Mouse (Mus musculus): ENCODE measurements around the gene Farsb. TPM values are rescaled to one million over a fixed set of nuclear protein-coding genes. Genes with fewer than 3 reads are reported as not detected.

The Farsb gene
- total RNA-seq, 2 experiments from 2014 or later: 57.1 to 57.2 TPM

DNA sequence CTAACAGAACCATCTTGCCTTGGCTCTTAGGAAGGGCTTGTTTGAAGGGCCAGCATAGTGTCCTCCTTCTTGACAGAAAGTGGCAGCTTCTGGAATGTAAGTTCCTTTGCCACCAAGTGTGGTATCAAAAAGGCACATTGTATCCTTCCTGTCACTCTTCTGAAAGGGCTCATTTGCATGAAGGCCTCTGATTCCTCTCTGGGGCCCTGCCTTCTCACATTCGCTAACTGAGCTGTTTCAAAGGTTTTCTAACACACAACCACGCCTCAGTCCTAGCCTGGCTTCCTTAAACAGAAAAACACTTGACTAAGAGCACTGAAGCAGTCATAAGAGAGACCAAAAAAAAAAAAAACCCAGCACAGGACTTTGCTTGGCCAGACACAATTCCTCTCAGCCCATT lies 66.1 kb downstream of the Farsb start:
- DNase-seq (ENCODE audit: low spot score in 2 of 2): no peak

DNA sequence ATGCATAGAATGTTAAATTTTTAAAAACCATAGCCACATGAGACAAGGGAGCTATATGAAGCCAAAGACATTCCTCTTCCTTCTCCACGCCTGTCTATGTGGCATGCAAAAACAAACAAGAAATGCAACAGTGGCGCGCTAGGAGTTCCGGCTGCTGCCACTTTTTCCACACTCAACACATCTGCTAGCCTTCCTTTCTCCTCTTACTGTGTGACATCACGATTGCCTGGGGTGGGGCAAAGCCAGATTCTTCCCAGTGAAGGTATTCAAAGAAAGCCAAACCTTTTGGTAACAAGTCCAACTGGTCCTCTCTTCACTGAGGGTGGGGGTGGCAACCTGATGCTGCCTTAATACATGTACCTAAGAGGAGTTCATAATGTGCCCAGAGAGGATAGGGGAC lies 66.9 kb downstream of the Farsb start:
- DNase-seq (ENCODE audit: low spot score in 2 of 2): no peak

DNA sequence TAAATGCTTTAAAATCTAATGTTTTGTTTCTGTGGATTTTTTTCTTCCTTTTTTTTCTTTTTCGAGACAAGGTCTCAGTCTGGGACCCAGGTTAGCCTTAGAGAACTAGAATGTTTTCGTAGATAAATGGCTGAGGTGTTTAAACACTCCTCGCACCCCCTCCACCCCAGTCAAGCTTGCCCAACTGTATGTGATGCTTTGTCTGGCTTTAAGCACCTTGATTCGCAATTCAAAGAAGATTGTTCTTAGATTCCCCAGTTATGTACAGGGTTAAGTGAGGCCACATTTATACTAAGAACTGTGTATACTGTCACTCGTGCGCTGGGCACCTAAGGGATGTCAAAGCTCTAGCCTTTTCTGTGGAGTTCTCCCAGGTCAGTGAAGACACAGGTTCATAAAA lies 68.4 kb downstream of the Farsb start:
- no peak for DNase-seq (ENCODE audit: low spot score in 2 of 2)

DNA sequence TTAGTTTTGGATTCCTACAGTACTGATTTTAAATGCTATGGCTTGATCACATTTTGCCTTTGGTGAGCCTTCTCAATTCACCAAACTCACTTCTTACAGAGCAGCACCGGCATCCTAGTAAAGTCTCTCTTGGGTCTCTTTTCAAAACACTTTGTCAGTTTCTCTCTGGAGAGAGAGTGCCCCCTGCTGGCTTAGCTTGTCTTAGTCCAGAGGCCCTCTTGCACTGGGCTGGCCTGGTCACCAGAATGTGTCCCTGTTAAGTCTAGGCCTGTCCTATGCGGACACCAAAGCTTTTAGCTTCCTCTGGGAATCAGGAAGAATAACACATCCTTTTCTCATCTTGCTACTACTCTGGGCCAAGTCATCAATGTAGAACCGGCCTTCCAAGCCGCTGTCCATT lies 69.1 kb downstream of the Farsb start:
- DNase-seq (ENCODE audit: low spot score in 2 of 2): peak; percentile 66 to 68

DNA sequence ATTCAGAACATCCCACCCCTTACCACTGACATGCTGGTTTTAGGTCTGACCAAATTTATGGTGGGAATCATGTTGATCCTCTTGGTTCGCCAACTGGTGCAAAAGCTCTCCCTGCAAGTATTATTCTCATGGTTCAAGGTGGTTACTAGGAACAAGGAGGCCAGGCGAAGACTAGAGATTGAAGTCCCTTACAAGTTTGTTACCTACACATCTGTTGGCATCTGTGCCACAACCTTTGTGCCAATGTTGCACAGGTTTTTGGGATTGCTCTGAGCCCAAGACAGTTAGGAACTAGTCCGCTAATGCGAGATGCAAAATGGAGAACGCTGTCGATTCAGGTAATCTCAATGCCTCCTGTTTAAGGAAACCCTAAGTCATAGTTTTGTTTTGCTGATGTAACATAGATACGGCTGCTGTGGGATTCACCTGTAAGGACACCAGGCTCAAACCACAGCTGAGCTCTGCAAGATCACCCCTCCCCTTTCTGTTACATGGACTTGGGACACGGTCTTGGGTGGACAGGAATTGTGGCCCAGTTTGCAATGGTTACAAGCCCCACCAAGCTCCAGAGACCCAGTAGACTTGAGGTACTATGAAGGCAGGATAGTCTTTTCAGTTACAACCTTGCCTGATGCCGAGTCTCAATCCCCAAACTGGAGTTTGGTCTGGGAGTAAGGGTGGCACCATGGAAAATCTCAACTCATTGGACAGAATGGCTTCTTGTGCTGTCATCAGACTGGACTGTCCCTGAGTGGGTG lies 71.4 kb downstream of the Farsb start:
- DNase-seq (ENCODE audit: low spot score in 2 of 2): no peak

DNA sequence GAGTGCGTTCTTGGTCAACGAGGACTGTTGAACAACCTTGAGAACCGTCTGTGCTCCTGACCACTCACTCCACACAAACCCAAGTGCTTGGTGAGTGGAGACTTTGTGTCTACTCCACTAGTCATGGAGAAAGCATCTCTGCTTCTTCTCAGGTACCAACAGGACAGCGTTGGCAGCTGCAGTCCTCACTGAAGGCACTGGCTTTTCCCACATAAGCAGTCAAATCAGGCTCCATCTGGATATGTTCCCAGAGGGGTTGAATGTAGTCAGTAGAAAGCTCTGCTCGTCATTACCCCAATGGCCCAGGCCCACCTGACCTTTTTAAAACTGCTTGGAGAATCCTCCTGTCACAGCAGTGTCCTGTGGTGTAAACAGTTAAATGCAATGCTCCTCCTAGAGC lies 74.3 kb downstream of the Farsb start:
- DNase-seq (ENCODE audit: low spot score in 2 of 2): no peak

DNA sequence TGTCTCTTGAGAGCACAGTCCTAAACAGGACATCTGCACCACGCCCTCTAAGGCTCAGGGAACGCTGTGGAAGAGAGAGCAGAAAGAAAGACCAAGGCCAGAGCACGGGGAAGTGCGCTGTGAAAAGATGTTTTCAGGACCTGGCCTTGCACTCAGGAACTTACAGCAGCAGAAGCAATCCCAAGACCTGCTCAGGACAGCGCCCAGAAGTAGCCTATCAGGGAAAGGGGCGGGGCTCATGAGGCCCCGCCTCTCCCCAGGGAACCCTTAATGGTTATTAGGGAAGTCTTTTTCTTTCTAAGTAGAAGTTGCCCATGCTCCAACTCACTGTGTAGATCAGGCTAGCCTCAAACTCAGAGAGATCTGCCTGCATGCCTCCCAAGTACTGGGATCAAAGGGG lies 76.0 kb downstream of the Farsb start:
- no peak for DNase-seq (ENCODE audit: low spot score in 2 of 2)

DNA sequence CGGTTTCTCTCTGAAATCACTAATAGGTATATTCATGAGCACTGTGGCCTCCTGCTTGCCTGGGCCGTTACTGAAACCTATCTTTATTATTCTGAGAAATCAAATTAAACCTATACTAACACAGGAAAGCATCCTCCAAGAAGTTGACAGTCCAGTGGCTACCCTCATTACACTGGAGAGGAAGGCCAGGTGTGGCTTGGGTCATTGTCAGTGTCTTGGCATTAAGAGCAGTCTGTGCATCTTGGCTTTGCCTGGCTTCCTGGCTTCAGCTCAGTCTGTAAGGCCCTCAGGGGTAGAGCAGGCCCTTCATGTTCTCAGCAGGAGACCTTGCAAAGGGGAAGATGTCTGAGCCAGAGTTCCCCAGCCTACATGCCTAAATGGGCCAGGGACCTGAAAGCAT lies 79.3 kb downstream of the Farsb start:
- no peak for DNase-seq (ENCODE audit: low spot score in 2 of 2)

DNA sequence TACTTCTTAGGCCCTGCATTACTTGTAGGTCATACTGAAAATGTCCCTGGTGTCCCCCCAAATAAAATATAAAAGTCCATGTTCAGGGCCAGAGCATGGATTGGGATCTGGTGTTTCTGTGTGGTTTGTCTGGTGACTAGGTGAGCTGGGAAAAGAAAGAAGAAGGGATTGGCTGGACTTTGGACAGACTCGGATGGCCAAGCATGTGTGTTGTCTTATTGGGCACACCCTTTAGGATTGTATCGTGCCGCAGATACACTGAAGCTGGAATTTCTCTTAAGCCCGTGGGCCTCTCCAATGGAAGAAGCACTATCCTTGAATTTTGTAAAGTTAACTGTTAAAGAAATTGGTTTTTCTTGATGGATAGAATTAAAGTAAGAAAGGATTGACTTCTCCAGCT lies 87.3 kb downstream of the Farsb start:
- DNase-seq (ENCODE audit: low spot score in 2 of 2): no peak

DNA sequence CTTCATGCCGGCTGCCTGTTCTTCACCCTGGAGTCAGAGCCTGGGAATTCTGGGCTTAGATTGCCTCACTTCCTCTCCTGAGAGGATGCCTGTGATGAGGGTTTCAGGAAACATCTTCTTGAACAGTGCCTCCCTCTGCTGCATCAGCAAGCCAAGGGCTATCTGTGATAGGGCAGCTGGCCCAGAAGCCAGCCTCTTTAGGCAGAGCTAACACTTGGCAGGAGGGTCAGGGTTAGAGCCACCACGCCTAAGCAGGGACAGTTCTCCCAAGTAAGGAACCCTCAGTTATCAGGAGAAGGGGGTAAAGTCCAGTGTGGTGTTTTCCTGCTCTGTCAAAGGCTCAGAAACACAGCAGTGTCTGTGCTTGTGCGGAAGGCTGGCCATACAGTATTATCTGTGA lies 88.9 kb downstream of the Farsb start:
- no peak for DNase-seq (ENCODE audit: low spot score in 2 of 2)

DNA sequence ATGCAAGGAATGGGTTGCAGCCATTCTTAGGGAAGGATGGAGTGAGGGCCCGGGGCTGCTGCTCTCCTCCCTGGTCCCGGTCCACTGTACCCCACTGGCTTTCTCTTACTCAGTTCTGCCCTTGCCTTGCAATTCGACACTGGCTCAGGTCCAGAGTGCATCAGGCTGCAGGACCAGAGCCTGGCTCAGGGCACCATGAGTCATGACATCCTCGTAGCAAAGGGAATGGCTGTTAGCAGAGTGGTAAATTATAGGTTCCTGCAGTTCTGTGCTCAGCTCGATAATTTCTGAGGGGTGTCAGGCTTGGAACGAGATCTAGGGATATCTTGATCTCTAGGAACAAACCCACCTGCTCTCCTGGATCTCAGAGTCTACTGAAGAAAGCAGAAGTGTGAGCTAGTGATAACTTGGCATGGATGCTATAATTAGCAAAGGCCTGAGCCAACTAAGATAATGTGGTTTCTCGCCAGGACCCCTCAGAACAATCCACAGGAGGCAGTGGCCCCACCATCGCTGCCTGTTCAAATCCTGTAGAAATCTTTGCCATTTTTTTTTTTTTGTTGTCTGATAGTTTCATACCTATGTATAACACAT lies 92.3 kb downstream of the Farsb start:
- DNase-seq (ENCODE audit: low spot score in 2 of 2): peak in 1 of 2 experiments; percentile 43

DNA sequence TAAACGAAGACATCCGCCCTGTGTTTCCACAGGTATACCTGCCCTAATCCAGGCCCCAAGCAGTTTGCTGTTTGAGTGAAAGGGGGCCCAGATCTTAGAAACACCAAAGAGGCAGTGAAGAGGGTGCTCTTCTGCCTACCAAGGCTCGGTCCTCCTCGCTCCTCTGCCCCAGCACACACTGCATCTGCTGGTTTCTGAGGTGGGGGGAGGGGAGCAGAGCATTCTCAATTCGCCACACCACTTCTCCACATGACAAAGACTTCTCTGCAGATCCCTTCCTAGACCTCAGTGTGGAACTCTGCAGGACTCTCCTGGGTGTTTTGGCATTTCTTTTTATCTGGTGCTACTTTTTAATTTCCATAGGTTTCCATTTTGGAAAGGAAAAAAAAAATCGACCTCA lies 93.0 kb downstream of the Farsb start:
- no peak for DNase-seq (ENCODE audit: low spot score in 2 of 2)

DNA sequence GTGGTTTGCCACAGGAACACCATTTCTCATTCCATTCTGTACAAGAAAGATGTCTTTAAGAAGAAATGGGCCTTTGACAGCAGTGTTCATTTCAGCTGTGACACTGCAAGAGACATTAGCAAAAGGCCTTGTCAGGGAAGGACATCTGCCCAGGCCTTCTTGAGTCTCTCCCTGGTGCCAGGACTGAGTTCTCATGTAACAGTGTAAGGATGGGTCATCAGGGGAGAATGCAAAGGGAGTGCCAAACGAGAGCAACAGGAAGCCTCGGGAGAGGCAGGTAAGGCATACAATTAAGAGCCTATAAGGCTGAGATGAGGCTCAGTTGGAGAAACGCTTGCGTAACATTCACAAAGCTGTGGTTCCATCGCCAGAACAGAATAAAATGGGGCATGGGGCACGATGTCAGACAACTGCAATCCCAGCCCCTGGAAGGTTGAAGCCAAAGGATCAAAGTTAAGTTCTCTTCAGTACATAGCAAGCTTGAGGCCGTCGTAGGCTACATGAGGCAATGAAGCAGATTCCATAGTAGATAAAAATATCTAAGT lies 93.4 kb downstream of the Farsb start:
- DNase-seq (ENCODE audit: low spot score in 2 of 2): no peak

DNA sequence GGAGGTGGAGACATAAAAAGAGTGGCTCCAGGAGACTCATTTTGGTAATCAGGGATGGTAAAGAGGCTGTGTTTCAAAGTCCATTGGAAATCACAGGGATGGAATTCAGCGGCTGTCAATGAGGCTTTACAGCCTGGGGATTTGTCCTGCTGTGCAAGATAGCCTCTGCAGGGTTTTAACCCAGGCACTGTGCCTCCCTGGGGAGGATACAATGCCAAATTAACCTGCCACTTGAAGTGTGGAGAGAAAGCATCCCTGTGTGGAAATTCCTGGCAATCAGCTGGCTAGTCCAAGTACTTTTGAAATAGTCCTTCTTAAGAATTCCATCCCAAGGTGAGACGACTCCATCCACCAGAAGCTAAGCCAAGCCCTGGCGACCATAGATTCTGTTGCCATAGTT lies 99.8 kb downstream of the Farsb start:
- no peak for DNase-seq (ENCODE audit: low spot score in 2 of 2)

DNA sequence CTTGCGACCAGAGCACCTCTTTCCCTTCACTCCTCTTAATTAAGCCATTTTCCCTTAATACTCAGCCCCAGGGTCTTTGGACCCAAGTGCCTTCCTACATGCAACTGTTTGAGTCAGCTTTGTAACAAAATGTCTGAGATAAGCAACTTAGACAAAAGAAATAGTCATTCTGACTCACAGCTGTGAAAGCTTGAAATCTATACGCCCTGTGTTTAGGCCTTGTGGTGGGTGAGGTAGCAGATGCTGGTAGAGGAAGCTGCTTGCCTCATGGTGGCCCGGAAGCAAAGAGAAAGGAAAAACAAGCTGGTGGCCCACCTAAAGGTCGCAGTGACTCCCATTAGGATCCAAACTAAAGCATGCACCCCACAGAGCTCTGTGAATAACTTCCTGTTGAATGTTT lies 100.8 kb downstream of the Farsb start:
- no peak for DNase-seq (ENCODE audit: low spot score in 2 of 2)

DNA sequence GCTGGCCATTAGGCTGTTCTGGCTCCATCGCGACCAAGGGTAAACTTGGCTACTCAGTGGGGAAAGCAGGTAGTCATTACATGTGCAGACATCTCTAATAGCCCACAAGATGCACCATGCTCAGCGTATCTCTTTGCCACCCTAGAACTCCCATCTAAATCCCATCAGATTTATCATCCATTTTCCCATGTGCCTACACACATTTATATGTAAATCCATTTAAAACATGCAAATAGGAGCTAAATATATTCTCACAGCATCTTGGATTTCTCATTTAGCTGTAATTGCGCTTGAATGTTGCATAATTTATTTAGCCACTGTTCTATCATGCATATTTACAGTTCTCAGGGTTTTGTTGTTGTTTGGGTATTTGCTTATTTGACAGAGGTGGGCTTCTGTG lies 107.7 kb downstream of the Farsb start:
- no peak for DNase-seq (ENCODE audit: low spot score in 2 of 2)

DNA sequence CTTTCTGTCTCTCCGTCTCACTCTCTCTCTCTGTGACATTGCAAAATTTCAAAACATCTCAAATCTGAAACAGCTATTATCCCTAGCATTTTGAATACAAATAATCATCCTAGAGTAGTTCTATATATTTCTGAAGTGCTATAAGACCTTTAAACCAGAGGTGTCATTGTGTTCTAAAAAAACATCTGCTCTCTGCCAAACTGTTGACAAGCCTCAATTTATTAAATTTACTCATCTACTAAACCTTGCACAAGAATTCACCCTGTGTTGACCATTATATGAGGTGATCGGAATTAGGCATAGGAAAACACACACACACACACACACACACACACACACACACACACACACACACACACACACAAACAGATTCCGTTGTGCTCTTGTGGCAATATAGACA lies 113.6 kb downstream of the Farsb start:
- DNase-seq (ENCODE audit: low spot score in 2 of 2): no peak

DNA sequence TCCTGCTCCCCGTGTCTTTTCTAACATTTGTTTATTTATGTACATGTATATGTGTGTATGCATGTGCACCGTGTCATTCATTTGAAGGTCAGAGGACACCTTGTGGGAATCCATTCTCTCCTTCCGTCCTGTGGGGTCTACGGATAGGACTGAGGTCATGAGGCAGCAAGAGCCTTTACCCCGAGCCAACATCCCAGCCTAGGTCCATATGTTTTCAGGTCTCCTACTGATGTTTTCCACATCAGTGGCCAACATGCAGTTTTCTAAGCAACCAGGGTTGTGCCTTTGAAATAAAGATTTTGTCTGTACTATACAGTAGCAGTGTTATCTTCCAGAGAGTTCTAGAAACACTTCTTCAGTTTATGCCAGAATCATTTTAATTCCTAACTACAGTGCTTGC lies 114.9 kb downstream of the Farsb start:
- DNase-seq (ENCODE audit: low spot score in 2 of 2): no peak

DNA sequence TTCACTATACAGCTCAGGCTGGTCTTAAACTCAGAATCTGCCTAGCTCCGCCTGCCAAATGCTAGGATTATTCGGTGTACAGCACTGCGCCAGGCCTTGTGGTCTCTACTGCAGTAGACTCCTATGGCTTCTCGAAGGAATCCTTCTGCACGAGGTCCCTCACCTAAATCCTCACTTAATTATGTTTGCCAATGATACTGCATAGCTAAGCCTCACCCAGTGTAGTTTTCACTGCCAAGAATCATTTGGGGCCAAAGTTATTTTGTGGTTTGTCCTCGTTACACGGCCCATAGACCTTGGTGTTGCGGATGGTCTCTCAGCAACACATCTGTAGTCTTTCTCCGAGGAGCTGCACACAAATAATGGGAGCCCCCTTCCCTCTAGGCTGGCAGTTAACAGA lies 116.4 kb downstream of the Farsb start:
- no peak for DNase-seq (ENCODE audit: low spot score in 2 of 2)

DNA sequence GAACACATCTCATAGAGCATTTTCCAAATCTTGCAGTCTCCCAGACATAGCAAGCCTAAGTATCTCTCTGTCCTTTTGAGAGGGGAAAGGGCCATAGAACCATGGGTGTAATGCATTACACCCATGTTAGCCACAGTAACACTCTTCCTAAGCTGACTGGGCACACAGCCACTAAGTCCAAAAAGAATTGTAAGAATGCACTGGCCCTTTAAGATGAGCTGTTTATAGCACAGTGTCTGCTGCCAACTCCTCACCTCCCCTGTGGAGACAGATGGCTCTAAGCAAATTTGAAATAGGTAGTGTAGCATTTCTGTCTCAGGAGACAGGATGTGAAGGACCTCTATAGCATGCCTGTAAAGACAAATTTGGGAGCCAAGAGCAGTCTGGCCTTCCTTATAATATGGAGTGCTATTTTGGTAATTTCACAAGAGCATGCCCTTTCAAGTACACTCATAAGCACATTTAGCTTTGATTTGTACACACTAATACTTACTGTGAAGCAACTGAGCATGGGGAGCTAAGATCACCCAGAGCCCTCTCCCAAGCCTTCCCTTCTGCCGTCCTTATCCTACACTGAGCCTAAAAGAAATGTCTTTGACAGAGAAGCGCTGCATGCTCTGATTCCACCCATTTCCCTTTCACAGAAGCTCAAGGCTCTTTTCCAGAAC lies 117.0 kb downstream of the Farsb start:
- DNase-seq (ENCODE audit: low spot score in 2 of 2): no peak

DNA sequence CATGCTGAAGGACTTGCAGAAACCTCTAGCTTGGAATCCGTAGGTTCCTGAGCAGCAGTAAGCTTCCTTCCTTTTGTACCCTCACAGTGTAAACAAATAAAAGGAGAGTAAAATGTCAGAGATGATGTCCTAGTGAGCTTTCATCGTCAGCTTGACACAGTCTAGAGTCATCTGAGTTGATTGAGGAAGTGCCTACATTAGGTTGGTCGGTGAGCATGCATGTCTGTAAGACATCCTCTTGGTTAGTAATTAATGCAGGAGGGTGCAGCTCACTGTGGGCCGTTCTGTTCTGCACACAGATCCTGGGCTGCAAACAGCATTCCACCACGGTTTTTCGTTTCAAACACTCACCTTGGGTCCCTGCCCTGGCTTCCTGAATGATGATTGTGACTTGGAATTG lies 118.6 kb downstream of the Farsb start:
- DNase-seq (ENCODE audit: low spot score in 2 of 2): no peak

All from adrenal gland, postnatal 4 days (tissue).